Mouse (Mus musculus) testis, postnatal 14 days (tissue): ENCODE data around the gene Hpd.

ENCODE experiments used
- DNase-seq: peaks from one replicate; pipeline ENCODE4 v3.0.0; 2021; ENCODE audit warnings: low spot score

Hpd gene

DNA sequence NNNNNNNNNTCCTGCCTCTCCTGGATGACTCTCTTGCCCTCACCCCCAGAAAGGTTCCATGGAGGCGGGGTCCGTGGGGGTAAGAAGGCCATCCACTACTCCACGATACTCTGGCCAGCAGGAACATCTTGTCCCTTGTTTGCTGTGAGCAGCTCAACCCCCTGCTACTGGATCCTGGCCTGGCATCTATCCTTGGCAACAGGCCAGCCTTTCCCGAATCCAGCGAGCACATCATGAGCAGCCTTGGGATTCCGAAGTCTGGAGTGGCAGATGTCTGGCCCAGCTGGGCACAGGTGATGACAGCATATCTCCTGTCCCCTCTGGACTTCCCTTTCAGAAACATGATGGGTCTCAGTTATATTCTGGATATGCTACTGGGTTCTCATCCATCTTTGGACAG lies 3.4 kb upstream of the Hpd start:
- no peak for DNase-seq

DNA sequence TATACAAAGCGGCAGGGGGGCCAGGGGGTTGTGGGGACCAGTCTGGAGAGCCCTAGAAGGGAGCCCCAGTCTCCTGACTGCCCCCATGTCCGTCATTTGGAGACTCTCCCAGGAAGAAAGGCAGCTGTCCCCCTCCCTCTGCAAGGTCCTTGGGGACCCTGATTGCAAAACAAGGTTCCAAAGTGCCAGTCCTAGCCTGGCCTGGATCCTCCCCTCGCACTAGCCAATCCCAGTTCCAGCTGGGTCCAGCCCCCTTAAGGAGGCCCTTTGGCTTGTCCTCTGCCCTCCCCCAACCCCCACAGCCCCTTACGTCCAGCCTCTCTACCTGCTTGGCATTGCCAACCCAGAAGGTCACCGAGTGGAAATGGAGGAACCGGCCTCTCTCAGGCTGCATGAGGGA lies 991 bp downstream of the Hpd start:
- DNase-seq: no peak

DNA sequence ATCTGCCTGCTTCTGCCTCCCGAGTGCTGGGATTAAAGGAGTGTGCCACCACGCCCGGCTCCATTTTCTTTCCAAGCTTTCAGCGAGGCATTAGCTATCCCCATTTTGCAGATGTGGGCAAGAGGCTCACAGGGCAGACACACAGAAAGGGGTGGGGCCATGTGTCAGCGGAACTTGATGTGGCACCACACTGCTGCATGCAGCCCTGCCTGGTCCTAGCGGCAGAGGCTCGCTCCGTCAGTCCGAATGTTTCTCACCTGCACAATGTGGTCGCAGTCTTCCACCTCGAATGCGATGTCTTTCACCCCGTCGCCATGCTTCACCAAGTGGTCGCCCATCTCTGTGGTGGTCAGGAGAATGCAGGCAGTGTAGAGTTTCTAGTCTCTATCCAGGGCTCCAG lies 2.1 kb downstream of the Hpd start:
- DNase-seq: no peak

DNA sequence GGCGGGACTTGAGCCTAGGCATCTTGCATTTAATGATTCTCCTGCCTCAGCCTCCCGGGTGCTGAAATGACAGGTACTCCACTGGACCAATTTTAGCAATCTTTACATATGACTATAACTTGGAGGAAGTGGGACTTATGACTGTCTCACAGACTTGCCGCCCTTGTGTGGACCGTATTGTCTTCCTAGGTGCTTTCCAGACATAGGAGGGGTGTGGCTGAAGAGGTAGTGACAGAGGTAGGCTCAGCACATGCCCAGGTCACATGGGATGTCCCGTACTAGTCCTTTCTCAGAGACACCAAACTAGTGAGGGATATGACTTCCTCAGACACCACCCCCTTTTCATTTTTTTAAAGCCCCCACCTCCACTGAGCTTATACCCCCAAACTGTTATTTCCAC lies 3.7 kb downstream of the Hpd start:
- no peak for DNase-seq

DNA sequence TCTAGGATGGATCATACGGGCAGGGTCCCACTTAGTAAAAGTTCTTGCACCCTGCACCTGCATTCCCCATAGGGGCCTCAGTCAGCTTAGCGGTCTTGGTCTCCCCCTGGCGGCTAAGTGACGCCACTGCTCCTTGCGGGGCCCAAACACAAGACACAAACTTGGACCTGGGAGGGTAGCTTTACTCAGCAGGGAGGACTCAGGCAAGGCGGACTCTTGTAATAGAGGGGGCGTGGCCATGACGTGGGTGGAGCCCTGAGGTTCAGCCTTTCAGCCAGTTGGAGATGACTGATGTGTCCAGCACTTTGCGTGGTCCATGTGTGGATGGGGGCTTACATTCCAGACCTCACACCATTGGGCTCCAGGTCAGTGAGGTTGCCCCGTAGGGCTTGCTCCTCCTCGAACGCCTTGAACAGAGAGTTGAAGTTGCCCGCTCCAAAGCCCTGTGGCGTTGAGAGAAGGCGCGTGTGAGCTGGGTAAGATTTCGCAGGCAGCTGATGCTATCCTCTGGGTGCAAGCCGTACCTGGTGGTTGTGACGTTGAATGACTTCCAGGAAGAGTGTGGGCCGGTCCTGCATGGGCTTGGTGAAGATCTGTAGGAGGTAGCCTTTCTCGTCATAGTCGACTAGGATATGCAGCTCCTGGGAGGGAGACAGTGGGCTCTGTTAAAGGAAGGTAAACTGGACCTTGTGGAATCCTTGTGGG lies 10.7 kb downstream of the Hpd start:
- peak; percentile 83 for DNase-seq

DNA sequence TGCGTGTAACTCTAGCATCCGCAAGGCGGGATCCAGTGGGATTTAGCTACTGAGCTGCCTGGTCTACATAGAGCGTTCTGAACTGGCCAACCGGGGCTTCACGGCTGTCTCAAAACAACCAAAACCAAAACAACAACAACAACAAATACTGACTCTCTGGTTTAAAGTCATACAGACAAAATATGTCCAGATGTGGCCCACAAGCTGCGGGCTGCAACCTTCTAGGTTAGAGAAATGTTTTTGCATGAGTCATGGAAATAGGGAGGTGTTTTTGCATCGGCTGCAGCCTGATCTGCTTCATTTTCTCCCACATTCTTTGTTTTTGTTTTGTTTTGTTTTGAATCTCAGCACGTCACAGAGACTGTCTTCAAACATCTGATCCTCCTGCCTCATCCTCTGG lies 12.2 kb downstream of the Hpd start:
- DNase-seq: no peak

DNA sequence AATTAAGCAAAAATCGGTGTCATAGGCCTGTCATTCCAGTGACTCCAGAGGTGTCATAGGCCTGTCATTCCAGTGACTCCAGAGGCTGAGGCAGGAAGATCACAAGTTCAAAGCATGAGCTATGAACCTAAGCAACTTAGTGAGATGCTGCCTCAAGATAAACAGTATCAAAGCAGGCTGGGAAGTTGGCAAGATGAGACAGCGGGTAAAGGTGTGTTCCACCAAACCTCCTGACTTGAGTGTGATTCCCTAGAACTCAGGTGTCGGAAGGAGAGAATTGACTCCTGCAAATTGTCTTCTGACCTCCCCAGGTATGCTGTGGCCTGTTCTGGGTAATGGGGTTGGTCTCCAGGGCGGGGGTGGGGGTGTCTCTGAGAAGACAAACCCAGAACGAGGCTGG lies 13.2 kb downstream of the Hpd start, which contains the start of gene Psmd9:
Gene Psmd9, plus strand, starts transcription at position 130 of the 400 bp plus-strand sequence.
- DNase-seq: no peak

DNA sequence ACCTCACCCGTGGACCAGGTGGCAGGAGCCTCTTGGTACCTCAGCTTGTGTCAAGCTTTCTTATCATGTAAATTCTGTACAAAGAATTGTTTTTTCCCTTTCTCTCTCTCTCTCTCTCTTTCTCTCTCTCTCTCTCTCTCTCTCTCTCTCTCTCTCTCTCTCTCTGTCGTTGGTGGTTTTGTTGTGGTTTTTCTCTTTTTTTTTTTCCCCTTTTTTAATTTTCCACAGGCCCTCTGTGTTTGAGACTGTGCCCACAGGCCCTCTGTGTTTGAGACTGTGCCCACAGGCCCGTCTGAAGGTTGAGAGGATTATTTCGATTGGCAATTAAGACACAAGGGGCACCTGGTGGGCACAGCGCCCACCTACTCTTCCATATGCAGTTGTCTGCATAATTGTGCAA lies 14.9 kb downstream of the Hpd start:
- no peak for DNase-seq

DNA sequence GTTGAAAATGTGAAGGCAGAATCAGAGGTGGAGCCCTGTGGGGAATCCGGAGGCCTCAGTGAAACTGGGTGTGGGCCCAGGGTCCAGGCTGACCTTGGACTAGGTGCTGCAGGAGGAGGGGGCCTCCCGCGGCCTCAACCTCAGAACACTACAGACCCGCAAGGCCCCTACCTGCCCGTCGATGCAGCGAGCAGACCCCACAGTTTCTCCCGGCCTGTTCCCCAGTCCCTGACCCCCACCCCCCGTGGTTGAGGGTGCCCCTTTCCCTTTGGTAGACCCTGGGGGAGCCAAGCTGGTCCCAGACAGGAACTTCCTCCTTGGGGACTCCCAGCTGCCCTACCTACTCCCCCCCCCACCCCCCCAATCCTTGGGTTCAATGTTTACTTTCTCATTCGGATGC lies 16.1 kb downstream of the Hpd start:
- no peak for DNase-seq

DNA sequence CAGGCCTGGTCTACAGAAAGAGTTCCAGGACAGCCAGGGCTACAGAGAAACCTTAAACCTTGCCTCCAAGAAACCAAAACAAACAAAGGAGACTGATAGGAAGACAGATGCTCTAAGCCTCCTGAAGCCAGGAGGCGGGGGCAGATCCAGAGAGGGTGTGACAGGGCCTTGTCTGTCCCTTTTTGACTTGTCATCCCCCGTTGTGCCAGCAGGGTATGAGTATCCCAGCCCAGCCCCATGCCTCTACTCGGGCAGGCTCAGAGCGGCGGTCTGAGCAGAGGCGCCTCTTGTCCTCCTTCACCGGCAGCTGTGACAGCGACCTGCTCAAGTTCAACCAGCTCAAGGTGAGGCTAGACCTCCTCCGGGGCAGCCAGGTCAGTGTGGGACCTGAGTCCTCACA lies 19.6 kb downstream of the Hpd start:
- DNase-seq: no peak

DNA sequence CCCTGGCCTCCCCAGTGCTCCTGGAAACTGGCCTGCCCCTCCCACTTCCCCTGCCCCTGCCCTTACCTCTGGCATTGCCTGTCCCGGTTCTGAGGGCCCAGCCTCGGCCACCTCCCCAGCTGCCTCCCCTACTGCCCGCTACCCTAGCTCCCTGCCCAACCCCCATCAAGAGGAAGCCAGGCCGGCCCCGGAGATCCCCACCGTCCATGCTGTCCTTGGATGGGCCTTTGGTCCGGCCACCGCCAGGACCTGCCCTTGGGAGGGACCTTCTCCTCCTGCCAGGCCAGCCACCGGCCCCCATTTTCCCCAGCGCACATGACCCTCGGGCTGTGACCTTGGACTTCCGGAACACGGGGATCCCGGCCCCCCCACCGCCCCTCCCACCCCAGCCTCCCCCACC lies 22.2 kb downstream of the Hpd start:
- no peak for DNase-seq

DNA sequence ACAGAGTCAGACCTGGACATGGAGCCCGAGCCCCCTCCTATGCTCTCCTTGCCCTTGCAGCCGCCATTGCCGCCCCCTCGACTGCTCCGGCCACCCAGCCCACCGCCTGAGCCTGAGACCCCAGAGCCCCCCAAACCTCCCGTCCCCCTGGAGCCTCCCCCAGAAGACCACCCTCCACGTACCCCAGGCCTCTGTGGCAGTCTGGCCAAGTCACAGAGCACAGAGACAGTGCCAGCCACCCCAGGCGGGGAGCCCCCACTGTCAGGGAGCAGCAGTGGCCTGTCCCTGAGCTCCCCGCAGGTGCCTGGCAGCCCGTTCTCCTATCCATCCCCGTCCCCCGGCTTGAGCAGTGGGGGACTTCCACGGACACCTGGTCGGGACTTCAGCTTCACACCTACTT lies 22.7 kb downstream of the Hpd start:
- no peak for DNase-seq

DNA sequence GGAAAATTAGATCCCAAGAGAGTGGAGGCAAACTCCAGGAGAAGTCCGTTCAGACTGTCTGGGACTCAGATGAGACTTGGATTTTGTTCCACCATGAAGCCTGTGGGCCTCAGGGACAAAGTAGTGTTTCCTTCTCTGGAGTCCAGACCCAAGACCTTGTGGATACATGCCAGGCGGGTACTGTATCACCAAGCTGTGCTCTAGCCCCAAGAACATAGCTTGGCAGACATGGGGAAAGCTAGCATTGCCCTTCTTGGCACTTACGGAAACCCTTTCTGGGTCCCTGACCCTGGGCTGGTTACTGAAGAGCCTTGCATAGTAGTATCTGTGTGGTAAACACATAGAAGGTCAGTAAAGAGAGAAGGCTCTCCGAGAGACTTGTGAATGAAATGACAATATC lies 23.1 kb downstream of the Hpd start:
- DNase-seq: no peak

DNA sequence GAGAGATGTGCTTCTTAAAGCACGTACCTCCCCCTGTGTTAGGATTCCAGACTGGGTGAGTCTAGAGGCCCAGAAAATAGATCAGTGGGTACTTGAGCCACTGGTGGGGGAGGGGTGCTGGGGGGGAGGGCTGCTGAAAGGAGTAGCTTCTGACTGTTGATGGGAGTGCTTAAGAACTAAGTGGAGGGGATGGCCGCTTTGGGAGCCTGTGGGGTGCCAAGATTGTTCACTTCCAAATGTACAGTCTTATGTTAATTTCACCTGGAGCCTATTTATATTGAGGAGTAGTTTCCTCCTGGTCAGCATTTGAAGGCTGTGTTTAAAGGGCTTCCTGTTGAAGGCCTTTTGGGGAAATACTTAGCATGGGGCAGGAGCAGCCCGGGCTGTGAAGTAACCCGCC lies 24.6 kb downstream of the Hpd start:
- DNase-seq: no peak

DNA sequence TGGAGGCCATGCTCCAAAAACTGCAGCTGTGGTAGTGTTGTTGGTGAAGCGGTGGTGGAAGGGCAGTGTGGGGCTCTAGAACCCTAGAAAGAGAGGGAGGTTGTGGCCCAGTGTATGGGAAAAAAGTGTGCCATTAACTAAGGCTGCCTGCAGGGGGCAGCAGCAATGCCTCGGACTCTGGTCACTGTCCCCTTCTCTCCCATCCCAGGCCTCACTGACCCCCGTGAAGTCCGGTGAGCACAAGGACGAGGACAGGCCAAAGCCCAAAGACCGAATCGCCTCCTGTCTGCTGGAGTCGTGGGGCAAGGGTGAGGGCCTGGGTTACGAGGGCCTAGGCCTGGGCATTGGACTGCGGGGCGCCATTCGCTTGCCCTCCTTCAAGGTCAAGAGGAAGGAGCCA lies 25.8 kb downstream of the Hpd start:
- DNase-seq: no peak

DNA sequence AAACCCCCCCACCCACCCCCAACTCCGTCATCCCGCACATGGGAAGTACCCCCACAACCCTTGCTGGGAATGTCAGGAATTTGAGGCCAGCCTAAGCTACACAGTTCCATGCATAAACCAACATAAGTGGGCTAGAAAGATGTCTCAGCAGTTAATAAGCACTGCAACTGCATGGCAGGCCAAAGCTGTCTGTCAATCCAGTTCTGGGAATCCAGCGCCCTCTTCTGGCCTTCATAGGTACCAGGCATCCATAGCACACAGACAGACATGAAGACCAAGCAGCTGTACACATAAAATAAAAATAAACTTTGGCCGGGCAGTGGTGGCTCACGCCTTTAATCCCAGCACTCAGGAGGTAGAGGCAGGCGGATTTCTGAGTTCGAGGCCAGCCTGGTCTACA lies 27.1 kb downstream of the Hpd start:
- no peak for DNase-seq

DNA sequence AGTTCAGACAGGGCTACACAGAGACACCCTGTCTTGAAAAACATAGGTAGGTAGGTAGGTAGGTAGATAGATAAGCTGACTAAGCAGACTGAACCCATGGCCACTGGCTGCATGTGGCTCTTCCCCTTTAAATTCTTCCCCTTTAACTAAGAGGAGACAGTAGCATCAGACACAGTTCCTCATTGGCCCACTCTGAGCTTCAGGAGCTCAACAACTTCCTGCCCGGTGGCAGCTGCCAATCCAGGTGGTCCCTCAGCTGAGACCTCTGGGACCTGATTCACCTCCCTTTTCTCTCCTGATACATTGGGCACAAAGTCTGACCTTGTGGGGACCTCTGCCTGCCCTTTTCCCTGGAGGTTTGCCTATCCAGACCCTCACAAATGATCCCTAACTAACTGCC lies 29.6 kb downstream of the Hpd start:
- DNase-seq: no peak

DNA sequence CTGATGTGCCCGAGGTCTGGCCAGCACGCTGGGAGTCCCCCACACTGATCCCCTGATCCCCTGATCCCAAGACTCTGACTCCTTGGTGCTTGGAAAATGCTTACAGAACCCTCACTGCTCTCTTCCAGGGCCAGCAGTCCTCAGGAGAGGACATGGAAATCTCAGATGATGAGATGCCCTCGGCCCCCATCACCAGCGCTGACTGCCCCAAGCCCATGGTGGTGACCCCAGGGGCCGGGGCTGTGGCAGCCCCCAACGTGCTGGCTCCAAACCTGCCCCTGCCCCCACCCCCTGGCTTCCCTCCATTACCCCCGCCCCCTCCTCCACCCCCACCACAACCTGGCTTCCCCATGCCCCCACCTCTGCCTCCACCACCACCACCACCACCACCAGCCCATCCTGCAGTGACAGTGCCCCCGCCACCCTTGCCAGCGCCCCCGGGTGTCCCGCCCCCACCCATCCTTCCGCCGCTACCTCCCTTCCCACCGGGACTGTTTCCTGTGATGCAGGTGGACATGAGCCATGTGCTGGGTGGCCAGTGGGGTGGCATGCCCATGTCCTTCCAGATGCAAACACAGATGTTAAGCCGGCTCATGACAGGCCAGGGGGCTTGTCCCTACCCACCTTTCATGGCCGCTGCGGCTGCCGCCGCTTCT lies 30.7 kb downstream of the Hpd start:
- DNase-seq: no peak

DNA sequence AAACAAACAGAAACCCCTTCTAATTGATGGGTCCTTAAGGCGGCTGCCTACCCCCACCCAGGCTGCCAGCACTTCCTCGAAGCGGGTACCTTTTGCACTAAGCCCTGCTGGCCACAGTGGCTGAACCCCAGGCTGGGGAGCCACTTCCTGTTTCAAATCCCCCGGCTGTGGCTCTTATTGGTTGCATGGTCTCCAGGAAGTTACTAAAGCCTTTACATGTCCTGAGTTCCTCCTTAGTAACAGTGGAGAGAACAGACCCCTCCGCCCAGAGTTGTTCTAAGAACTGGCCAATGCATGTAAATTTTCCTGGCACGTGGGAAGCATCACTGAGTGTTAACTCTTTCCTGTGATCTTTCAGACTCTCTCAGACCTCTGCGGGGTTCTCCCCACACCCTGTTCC lies 31.4 kb downstream of the Hpd start:
- no peak for DNase-seq

DNA sequence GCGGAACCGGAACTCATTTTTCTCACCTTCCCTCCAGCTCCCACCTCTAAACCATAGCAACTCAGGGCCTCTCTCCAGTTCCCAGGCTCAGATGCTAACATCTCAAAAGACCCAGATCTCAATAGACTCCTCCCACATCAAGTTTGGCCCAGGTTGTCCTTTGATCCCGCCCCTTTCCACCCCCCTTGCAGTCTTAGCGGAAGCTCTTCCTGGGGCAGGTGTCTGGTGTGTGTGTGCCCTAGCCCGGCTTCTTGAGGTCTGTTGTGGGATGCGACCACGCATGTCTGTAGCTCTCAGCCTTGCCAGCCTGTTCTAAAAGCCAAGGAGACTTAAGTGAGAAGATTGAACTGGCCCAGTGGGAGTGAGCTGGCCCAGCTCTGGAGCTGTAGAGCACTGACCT lies 31.9 kb downstream of the Hpd start:
- DNase-seq: no peak

DNA sequence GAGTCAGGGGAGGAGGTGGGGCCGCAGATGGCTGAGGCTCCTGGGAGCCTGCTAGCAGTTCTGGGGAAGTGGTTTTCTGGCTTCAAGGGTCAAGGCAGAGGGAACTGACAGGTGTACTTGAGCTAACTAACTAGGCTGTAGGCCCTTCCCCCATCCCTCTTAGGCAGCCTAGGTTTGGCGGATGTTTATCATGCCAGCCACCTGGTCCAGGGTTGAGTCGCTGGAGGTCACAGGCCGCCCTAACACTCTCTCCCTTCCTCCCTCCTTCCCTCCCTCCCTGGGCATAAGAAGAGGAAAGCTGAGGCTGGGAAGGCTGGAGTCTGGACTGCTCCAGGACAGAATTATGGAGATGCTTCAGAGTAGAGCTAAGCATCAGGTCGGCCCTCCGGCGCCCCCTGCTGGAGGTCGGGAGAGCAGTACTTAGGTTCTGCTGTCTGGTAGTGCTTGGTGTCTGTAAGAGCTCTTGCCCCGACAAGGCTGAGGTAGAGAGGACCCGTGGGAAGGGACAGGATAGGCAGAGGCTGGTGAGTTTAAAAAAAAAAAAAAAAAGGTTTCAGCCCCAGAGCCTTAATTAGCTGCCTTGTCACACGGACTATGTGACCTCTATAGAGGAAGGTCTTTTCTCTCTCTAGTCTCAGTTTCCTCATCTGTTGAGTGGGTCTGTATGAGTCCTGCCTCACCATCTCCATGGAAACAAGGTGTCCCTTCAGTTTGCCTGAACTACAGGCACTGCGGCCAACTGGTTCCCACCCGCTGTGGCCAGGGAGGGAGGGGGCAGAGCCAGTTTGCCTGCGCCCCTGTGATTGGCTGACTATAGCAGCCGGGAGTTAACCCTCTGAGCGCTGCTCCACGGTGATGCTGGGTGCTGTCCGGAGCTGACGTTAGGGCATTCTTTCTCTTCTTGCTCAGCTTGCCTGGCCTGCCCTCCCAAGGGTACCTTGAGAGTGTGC lies 32.8 kb downstream of the Hpd start:
- peak; percentile 82 for DNase-seq

DNA sequence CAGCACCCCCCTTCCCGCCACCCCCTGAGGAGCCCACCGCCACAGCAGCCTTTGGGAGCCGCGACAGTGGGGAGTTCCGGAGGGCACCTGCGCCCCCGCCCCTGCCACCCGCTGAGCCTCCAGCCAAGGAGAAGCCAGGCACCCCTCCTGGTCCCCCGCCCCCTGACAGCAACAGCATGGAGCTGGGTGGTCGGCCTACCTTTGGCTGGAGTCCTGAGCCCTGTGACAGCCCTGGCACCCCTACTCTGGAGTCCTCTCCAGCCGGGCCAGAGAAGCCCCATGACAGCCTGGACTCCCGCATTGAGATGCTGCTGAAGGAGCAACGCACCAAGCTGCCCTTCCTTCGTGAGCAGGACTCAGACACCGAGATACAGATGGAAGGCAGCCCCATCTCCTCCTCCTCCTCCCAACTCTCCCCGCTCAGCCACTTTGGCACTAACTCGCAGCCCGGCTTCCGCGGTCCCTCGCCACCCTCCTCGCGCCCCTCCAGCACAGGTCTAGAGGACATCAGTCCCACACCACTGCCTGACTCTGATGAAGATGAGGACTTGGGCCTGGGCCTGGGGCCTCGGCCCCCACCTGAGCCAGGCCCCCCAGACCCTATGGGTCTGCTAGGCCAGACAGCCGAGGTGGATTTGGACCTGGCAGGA lies 34.3 kb downstream of the Hpd start:
- no peak for DNase-seq

DNA sequence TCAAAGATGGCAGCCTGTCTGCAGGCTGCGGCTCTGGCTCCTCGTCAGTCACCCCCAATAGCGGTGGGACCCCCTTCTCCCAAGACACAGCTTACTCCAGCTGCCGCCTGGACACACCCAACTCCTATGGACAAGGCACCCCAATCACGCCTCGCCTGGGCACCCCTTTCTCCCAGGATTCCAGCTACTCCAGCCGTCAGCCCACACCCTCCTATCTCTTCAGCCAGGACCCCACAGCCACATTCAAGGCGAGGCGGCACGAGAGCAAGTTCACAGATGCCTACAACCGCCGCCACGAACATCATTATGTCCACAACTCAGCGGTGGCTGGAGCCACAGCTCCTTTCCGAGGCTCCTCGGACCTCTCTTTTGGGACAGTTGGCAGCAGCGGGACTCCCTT lies 35.0 kb downstream of the Hpd start:
- no peak for DNase-seq
